Mouse (Mus musculus): Measurements from ENCODE around the gene Zfp296.
A peak's percentile ranks its signal among the peaks of the same experiment; 100 is the strongest.

Gene Zfp296

DNA sequence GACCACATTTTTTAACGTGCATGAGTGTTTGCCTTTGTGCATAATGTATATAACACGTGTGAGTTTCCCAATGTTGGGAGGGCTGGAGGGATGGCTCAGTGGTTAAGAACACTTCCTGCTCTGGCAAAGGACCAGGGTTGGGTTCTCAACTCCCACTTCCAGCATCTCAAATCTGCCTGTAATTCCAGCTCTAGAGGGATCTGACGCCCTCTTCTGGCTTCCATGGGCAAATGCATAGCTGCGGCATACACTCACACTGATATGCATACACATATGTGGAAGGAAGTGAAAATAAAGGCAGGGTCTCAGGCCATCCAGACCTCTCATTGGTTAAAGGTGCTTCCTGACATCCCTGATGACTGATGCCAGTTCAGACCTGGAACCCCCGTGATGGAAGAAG lies 30.2 kb downstream of the Zfp296 start:
- no peak for DNase-seq (ENCODE audit: low read depth)

DNA sequence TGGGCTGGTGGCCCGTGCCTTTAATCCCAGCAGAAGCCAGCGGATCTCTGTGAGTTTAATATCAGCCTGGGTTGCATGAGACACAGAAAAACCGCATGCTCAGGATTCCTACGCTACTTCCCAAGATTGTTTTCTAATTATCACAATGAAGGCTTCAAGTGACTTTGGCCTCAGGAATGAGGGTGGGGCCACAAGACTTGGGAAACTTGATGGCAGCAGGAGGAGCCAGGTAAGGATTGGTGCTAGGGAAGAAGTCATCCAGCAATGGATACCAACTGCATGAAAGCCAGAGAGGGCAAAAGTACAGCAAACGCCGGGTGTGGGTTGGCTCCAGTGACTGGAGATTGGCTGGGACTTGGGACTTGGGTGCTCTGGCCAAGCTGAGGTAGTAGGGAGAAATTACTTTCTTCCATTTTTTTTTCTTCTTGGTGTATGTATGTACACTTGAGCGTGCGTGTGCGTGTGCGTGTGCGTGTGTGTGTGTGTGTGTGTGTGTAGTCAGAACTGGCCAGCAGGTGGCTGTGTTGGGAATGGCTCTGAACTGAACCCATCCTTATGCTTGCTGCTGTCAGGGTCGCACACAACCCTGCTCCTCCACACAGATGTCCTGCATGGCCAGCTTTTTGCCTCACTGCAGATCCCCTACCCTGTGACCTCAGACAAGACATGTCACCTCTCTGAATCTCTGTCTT lies 32.7 kb downstream of the Zfp296 start:
- DNase-seq (ENCODE audit: low read depth) = no peak

DNA sequence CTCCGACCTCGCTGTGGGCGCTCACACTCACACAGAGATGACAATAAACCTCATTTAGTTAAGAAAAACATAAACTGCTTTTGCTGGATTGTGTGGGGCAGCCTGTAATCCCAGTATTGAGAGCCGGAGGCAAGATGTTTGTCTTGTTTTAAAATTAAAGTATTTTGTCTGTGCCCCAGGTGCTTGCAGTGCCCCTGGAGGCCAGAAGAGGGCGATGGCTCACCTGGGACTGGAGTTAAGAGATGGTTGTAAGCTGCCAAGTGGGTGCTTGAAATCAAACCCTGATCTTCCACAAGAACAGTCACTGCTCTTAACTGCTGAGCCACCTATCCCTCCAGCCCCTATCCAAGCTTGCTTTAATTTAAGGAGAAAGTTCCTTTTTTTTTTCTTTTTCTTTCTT lies 33.9 kb downstream of the Zfp296 start:
- DNase-seq (ENCODE audit: low read depth) = no peak

DNA sequence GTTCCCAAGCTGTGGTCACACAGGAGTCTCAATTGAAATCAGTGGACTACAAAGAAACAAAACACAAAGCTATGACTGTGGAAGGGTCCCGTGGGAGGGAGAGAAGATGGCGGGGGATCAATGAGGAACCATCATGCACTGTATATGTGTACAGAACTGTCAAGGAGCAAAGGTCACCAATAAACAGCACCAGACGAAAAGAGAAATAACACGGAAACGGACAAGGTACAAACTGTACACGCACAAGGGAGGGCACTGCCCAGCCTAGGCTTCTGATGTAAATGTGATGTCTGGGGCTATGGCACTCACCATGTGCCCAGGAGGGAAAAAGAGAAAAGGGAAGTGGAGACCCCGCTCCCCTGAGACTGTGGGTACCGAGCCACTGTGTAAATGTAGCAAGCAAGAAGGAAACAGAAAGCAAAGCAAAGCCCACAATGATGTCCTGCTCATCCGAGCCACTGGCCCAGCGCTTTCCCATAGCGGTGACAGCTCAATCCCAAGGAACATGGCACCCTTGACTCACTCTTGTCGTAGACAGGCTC lies 38.0 kb downstream of the Zfp296 start:
- DNase-seq (ENCODE audit: low read depth) = no peak

DNA sequence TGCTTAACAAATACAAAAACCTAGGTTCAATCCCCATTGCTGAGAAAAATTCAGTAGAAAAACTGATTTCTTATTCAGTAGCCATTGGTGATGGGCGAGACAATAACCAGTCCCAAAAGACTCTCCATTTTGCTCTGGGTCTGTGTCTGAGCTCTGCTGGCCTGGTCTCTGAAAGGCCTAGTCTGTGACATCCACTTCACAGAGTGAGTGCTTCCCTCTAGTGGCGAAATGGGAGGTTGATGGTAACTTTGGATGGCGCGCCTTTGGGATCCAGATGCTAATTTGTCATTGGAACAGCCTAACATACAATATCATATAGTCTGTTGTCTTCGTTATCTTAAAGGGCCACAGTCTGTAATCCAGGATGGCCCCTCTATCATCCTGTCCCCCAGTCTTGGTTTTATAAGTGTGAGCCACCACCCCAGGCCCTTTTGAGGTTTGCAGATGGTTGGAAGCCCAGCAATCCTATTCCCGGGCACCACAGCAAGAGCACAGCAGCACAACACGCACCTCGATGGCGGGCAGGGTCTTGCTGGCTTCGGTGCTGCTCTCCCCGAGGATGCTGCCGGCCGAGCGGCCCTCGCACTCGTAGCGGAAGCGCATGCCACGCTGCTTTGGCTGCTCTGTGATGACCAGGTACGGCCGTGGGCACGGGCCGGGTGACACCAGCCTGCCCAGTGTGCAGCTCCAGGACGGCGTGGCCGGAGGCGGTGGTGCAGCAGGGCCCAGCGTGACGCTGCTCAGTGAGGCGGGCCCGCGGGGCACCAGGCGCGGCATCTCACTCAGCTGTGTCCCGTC lies 42.1 kb downstream of the Zfp296 start:
- DNase-seq (ENCODE audit: low read depth) = peak; percentile 76

DNA sequence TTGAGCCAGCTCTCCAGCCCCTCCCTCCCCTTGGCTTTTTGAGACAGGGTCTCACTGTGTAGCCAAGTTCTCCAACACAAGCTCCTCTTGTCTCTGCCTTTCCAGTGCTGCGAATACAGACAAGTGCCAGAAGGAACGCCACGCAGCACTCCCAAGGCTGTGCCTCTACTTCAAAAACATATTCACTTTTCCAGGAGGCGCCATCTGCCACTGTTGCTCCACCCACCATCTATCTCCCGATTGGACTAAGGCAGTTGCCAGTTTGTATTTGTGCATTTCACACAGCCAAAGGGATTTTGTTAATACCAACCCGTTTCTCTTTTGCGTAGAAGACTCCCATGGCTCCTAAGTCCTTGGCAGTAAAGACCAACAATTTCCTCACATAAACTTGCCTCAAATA lies 43.7 kb downstream of the Zfp296 start:
- DNase-seq (ENCODE audit: low read depth) = no peak

DNA sequence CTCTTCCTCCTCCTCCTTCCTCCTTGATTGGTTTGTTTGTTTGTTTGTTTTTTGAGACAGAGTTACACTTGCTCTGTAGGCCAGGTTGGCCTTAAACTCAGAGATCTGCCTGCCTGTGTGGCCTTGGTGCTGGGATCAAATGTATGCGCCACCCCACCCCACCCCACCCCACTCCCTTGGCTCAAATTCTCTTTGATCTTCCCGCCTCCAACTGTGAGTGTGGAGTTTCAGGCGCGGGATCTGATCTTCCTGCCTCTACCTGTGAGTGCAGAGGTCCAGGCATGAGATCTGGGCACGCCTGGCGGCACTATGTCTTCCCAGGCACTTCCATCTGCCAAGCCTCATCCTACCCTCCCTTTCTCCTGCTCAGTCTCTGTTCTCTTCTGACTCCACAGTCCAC lies 45.2 kb downstream of the Zfp296 start:
- DNase-seq (ENCODE audit: low read depth) = no peak

DNA sequence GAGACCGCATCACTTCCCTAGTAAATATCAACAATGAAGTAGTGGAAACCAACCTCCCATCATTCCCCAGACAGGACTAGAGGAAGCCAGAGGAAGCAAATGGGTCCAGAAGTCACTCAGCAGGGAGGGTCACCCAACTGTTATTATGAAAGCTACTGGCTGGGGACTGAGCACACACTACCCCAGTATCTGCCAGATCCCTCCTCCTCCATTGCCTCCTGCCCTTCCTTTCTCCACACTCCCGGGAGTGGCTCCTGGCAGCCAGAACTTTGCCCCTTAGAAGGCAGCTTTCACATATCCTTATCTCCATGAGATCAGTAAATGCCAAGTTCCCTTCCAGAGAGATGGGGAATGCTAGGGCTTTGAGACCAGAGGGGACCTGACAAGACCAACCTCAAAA lies 46.3 kb downstream of the Zfp296 start:
- no peak for DNase-seq (ENCODE audit: low read depth)

DNA sequence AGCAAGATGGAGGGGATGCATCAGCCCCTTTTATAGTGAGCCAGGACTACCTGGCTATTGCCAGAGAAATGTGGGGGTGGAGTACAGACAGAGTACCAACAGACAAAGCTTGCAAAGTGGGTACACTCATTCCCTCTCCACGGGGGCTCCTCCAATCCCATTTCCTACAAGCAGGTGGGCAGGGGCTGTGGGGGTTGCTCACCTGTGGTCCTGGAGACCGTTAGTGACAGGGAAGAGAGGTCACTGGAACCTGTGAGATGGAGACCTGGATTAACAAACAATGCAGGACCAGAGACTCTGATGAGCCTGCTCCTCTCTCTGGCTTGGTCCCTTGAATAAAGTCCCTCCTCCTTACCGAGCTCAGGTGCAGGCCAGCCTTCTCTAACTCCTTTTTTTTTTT lies 50.6 kb downstream of the Zfp296 start:
- DNase-seq (ENCODE audit: low read depth) = no peak

DNA sequence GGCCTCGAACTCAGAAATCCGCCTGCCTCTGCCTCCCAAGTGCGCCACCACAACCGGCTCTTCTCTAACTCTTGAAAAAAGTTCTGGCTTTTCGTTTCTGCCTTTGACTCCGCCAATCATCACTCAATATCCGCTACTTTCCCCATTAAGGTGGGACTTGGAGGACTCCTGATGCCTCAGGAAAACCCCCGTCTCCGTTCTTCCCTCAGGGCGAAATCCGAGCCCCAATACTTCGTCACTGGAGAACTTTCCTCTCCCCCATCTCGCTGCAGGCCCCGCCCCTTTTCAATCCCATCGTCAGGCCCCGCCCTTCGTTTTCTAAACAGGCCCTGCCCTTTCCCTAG lies 51.1 kb downstream of the Zfp296 start:
- DNase-seq (ENCODE audit: low read depth) = no peak

DNA sequence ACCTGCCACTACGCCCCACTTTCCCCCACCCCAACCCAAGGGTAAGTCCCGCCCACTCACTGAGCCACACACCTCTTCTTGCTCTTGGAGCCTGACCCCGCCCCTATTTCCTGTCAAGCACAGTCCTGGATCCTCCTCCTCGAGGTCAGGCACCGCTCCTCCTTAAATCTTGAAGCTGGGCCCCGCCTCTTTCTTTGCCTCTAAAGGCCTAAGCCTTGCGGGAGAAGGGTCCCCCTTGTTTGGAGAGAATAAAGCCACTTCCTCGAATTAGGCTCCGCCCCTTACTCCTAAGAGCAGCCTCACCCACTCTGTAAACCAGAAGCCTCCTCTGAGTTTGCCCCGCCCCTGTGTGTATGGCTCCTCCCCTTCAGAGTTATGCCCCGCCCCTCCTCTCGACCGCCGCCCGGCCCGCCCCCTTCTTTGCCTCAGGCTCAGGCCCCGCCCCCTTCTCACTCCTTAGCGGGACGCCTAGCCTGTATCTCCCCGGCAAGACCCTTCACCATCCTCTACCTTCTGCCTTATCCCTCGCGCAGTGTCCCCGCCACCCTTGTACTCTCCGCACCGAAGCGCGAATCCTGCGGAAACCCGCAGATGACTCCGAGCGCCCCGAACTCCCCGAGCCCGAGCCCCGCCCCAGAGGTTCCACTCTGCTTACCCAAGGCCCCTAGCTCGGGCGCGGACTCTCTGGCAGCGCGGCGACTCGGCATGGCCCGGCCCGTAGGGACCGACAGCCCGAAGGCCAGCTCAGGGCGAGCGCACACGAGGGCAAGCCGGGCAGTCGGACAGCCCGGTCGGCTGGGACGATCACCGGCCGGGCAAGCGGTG lies 51.7 kb downstream of the Zfp296 start:
- DNase-seq (ENCODE audit: low read depth) = peak; percentile 100

DNA sequence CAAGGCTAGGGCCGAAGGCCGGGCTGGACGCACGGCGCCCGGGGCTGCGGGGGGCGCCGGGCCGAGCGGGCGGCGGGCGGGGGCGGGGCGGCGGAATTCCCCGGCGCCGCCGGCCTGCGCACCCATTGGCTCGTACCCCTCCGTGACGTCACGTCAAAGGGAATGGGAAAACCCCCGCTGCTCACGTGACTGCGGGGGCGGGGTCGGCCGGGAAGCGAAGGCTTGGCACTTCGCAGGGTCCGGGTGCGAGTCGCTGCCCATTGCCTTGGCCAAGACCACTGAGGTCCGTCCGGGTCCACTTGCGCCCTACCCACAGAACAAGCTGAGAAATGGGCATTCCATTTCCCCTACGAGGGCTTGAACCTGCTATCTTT lies 52.3 kb downstream of the Zfp296 start, which contains the start of gene Relb:
TSS of gene Relb (minus strand) at position 78 of the 374 bp plus-strand sequence.
- DNase-seq (ENCODE audit: low read depth) = peak; percentile 87

All from 416B (cell line).